Mouse (Mus musculus): ENCODE data around the gene B4galt5. TPM values are rescaled to one million over a fixed set of nuclear protein-coding genes. Genes with fewer than 3 reads are reported as not detected.

The B4galt5 gene
- total RNA-seq, 2 experiments from 2014 or later: 21.1 to 26.0 TPM

DNA sequence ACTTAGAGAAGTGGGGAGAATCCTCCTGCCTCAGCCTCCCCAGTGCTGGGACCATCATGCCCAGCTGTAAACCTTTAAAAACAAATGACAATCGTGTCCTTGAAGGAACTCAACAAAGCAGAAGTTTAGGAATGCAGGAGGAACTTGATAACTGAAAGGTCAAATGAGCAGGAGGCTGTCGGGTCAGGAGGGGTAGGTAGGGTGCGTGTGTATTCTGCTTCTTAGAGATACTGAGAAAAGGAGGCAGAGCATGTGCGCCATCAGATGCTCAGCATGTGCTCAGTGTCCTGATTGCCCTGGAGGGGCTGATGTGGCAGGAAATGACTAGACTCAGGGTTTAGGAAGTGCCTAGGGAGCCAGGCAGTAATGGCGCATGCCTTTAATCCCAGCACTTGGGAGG, 95.5 kb downstream of the B4galt5 start:
- DNase-seq: no peak

DNA sequence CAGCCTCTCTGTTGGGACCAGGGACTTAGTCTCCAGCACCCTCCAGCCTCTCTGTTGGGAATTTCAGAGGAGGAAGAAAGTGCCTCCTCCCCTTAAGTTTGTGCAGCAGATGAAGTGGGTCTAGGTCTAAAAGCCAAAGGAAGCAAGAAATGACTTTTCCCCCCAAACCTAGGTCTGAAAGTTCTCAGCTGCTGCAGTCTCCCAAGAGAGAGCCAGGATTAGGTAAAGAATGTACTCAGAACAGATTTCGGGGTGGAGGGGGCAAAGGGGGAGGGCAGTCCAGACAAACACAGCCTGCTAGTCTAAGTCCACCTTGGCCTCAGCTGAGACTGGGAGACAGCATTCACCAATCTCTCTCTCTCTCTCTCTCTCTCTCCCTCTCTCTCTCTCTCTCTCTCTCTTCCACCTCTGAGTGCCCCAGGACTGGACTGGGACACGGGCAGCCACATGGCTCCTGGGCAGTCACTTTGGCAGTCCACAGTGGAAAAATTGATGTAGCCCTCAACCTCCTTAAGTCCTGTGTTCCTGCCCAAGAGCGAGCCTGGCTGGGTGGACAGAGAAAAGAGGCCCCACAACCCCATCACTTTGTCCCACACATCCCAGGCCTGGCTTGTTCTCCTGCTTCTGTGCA, 96.8 kb downstream of the B4galt5 start:
- no peak for DNase-seq

DNA sequence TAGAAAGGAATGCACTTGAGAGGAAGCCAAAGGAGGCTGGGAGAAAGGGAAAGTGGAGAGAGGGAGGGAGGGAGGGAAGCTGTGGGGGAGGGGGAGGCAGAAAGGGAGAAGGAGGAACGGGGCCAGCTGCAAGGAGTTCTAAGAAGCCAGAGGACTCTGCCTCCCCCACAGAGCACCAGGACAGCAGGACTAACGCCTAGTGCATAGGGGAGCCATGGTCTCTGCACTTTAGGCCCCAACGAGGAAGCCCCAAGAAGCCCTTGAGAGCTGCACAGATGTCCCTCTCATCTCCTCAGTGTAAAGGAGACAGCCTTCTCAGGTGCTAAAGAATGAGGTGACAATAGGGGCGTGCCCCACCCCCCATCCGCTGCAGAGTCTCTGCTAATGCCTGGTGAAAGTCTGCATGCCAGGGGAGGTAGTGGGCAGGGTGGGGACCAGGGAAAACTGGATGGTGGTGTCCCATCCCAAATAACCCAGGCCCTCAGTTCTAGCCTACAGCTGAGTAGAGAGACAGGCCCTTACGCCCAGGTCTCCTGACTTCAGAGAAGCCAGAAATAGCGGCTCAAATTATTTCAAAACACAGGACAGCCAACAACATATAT, 98.1 kb downstream of the B4galt5 start:
- peak; percentile 54 for DNase-seq

DNA sequence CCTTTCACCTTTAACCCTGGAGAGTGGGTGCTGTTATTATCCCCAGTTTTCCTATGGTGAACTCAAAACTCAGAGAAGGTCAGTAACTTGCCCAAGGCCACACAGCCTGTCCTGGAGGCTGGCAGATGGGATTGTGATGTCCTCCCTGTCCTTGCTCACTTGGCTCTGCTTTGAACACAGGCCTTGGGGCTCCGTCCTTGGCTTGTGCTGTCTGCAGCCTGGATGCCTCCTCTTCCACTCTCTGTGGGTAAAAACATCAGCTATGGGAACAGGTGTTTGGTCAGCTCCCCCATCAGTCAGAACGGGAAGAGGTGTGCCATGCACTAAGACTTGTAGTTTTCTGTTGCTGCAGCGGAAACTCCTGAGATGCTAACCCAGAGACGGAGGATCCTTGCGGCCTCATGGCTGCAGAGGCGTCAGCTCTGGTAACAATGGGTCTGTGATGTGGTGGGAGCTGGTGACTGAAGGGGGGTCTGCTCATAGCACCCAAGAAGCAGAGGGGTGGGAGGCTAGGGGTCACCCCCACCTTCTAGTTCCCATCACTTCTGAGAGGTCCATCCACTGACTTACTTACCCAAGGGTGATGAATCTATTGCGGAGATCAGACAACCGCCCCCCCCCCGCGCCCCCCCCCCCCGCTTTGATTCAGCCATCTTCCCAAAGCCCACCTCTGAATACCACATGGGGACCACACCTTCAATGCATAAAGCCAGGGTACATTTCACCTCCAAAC, 98.8 kb downstream of the B4galt5 start:
- DNase-seq: no peak

DNA sequence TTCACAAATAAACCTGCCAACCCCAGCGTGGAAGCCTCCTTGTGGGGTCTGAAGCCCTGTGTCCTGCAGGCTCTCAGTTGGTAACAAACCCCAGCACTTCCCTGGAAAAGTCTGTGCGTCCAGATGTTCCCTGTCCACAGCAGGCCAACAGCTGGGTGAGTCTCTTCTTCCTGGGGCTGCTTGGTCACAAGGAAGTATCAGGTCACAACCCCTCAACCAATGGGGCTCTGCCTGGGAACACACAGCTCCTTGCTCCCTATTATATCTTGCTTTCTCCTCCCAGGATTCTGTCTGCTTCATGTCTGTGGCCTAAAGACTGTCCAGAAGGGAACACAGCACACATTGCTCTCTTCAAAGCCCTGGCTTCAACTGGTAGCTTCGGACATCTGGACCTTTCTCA, 99.4 kb downstream of the B4galt5 start:
- DNase-seq: no peak

Other genes with a start within 250 kb of the B4galt5 start
- 10 to 100 TPM; 35.0 to 35.2 TPM for gene Kcnb1, start 159.0 kb downstream of the B4galt5 start, total RNA-seq (2021)
- gene Ptgis, start 108.6 kb downstream of the B4galt5 start, total RNA-seq (2021): 10 to 100 TPM; 13.7 to 17.8 TPM
- gene Slc9a8, start 72.5 kb upstream of the B4galt5 start, total RNA-seq (2021): 10 to 100 TPM; 29.2 to 33.3 TPM
- 10 to 100 TPM; 16.8 to 18.3 TPM for gene Rnf114, start 143.5 kb upstream of the B4galt5 start, total RNA-seq (2021)
- gene Spata2, start 143.7 kb upstream of the B4galt5 start, total RNA-seq (2021): 10 to 100 TPM; 14.9 to 15.6 TPM
- 1 to 10 TPM; 3.9 to 5.7 TPM for gene Snai1, start 189.0 kb upstream of the B4galt5 start, total RNA-seq (2021)

Data from gastrocnemius, postnatal 10 days (tissue).